Mouse (Mus musculus) bone marrow macrophage, adult 2 months (primary cell): Measurements from ENCODE around the gene Trappc6b. TPM values are rescaled to one million over a fixed set of nuclear protein-coding genes. Genes with fewer than 3 reads are reported as not detected.
A peak's percentile ranks its signal among the peaks of the same experiment; 100 is the strongest.

Source experiments
- H3K27ac ChIP-seq: 2 replicates; pipeline ENCODE4 v1.5.1; 2012; ENCODE audit warnings: low read depth, low read length; ENCODE audit not compliant: insufficient read depth
- H3K4me1 ChIP-seq: 2 replicates; pipeline ENCODE4 v1.6.1; 2012; ENCODE audit warnings: low read length; ENCODE audit not compliant: control insufficient read depth, insufficient read depth
- H3K4me3 ChIP-seq: 2 replicates; pipeline ENCODE4 v1.5.1; 2012; ENCODE audit warnings: mild to moderate bottlenecking, low read length, moderate library complexity; ENCODE audit not compliant: insufficient read depth
- CTCF ChIP-seq: IDR thresholded peaks from 2 replicates; pipeline ENCODE4 v1.5.1; 2012; ENCODE audit warnings: low read depth, mild to moderate bottlenecking, low read length, moderate library complexity
- POLR2A ChIP-seq: IDR thresholded peaks from 2 replicates; pipeline ENCODE4 v1.6.1; 2012; ENCODE audit warnings: mild to moderate bottlenecking, low read depth, low read length, borderline replicate concordance
- polyA plus RNA-seq: library from polyadenylated mRNA; stranded (reverse); fragments of >200 nt; gene quantifications from 2 replicates; pipeline ENCODE4 v1.2.4, GENCODE M21; 2012; ENCODE audit not compliant: missing spikeins, insufficient read depth, insufficient read length

The Trappc6b gene
- polyA plus RNA-seq, result 88.0 and 90.6 TPM in 2 replicates

DNA sequence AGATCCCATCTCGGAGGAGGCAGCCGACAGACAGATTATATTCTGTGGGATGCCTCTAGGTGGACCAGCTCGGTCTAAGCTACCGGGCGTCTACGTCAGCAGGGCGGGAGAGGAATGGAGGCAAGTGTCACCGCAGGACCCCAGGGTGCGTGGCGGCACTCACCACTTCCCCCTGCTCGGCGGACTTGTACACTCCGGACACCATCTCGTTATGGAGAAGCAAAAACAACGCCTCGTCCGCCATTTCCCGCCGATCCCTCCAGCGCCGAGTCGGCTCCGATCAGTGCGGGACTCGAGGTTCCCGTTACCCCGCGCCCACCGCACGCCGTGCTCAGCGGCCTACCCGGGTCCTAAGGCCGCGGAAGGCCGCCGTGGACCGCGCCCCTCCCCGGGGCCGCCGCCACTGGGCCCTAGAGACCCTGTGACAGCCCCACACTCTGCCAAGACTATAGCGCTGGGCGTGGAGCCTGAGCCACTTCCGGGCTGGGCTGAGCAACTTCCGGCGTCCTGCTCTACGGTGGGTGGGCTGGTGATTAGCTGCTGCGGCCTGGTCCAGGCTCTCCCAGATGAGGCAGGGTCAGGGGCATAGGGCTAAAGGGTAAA, at the start of gene Trappc6b:
Gene Trappc6b (minus strand): TSS at position 480 of the 603 bp plus-strand sequence.
- no peak for TF ChIP-seq CTCF
- peak; percentile 11; the same call in 1 of the 2 replicates for TF ChIP-seq POLR2A
- peak within 1 kb of the TSS; percentile 81 for H3K27ac ChIP-seq
- peak within 1 kb of the TSS; percentile 79 for H3K4me3 ChIP-seq
- peaks cover 6% of the 10 kb centered on the region for H3K4me1 ChIP-seq

- Histone ChIP-seq H3K4me3 (no peak overlapping the region), H3K27ac (no peak overlapping the region), H3K4me1 (no peaks in the 10 kb centered on the region)
- no peak for TF ChIP-seq POLR2A
- no peak for TF ChIP-seq CTCF
These were observed 46.7 kb upstream of the Trappc6b start for GRCm38 (mm10) chr12:59107926-59108325.

DNA sequence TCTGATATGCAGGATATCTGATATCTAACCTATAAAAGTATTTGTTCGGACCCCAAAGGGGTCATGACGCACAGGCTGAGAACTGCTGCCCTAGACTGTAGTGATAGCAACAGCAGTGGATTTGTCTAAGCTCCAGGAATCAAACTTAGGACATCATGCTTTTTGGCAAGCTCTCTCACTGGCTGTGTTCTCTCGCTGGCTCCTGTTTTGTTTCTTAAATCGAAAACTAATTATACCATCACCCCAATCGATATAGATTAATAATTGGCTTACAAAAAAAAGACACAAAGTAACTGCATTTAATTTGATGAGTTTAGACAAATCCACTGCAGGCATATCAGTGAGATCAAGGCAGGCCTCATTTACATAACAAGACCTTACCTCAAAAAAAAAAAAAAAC, 45.2 kb upstream of the Trappc6b start:
- Histone ChIP-seq H3K27ac (no peak overlapping the region), H3K4me1 (no peaks in the 10 kb centered on the region), H3K4me3 (no peak overlapping the region)
- no peak for TF ChIP-seq CTCF
- no peak for TF ChIP-seq POLR2A

DNA sequence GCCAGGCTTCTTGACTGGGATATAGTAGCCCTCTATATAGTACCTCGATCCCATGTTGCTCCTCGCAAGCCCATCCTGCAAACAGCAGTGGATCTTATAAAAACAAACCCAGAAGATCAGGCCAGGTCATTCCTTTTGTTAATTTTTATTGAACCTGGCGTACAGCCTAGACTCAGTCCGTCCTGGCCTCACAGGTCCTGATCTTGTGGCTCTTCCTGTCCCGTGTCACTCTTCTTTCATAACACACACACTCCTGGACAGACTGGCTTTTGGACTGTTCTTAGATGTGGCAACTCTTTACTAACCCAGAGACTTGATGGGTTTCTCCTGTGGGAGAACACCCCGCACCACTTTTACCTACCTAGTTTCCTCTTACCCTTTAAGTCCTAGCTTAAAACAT, 44.6 kb upstream of the Trappc6b start:
- Histone ChIP-seq H3K27ac (no peak overlapping the region), H3K4me1 (no peaks in the 10 kb centered on the region), H3K4me3 (no peak overlapping the region)
- TF ChIP-seq POLR2A (no peak), CTCF (no peak)

GRCm38 (mm10) chr12:59104771-59105170, 43.5 kb upstream of the Trappc6b start:
- TF ChIP-seq CTCF (no peak), POLR2A (no peak)
- Histone ChIP-seq H3K27ac (no peak overlapping the region), H3K4me1 (no peaks in the 10 kb centered on the region), H3K4me3 (no peak overlapping the region)

- Histone ChIP-seq H3K4me3 (no peak within 1 kb of the TSS), H3K4me1 (peaks cover 5% of the 10 kb centered on the region; the same call in 1 of the 2 replicates), H3K27ac (no peak within 1 kb of the TSS)
- TF ChIP-seq CTCF (no peak), POLR2A (no peak)
These were observed 34.1 kb upstream of the Trappc6b start, which contains the start of gene Mia2 for GRCm38 (mm10) chr12:59095104-59096025. Gene Mia2 (plus strand): TSS chr12:59095799.

- Histone ChIP-seq H3K27ac (no peak overlapping the region), H3K4me3 (no peak overlapping the region), H3K4me1 (peaks cover 3% of the 10 kb centered on the region; the same call in 1 of the 2 replicates)
- TF ChIP-seq CTCF (no peak), POLR2A (no peak)
These were observed 32.3 kb upstream of the Trappc6b start for GRCm38 (mm10) chr12:59093543-59093942.

DNA sequence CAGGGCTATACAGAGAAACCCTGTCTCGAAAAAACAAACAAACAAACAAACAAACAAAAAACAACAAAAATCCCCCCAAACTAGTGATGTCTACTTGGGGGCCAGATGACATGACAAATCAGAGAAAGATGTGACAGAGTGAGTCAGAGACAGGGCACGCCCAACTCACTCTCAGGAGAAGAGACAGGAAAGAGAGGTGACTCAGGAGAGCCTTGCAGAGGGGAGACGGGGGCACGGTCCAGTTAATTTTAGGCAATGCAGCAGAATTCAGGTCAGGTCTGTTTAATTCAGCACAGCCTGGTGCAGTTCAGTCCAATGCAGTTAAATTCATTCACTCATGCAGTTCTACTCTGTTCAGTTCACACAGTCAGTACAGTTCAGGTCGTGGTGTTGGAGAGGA, 24.9 kb upstream of the Trappc6b start:
- no peak overlapping the region for H3K4me3 ChIP-seq
- no peak overlapping the region for H3K27ac ChIP-seq
- H3K4me1 ChIP-seq, result no peaks in the 10 kb centered on the region
- TF ChIP-seq CTCF (no peak), POLR2A (no peak)

DNA sequence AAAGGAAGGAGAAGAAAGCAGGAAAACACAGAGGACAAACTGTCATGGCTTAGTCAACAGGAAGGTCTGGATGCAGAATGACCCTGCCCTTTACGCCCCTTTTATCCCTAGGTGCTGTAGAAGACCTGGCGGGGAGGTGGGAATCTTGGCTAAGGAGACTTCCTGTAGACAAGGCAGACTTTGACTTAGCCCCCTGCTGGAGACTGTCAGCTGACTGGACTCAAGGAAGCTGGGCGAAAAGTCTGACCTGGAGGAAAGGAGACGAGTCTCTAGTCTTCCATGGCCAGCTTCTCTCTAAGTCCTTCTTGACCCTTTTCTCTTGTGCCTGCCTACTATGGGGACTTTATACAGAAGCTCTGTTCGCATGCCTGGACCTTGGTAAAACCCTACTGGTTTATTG, 23.2 kb upstream of the Trappc6b start:
- no peaks in the 10 kb centered on the region for H3K4me1 ChIP-seq
- TF ChIP-seq POLR2A (no peak), CTCF (no peak)
- no peak overlapping the region for H3K4me3 ChIP-seq
- no peak overlapping the region for H3K27ac ChIP-seq

DNA sequence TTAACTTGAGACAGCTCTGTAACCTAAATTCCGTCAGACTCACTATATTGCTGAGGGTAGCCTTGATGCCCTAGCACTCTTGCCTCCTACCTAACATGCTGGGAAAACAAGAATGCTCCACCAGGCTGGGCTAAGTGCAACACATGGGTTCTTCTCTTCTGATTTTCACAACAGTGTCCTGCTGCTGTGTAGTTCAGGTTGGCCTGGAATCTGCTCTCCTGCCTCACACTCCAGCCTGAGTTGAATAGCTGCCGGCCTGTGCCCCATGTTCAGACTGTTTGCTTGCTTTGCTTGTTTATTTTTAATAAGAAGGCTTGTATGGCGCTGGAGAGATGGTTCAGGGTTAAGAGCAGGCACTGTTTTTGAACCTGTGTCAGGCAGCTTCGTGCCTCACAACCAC, 19.2 kb upstream of the Trappc6b start:
- Histone ChIP-seq H3K4me3 (no peak overlapping the region), H3K4me1 (peaks cover 4% of the 10 kb centered on the region), H3K27ac (no peak overlapping the region)
- TF ChIP-seq POLR2A, result no peak
- no peak for TF ChIP-seq CTCF

DNA sequence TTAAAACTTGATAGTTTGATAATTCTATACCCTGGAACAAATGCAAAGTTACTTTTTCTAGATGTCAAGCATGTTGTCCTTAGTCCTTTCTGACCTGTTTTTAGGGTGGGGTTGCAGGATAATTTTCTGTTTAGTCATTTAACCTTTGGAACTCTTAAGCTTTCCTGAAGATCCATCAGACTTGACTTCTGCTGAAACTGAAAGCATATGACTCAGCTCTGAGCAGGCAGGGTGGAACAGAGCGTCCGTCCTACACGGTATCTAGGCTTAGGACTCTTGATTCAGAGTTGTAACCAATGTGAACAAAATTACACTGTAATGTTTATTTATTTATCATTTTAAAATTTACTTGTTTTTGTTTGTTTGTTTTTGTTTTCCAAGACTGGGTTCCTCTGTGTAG, 16.6 kb upstream of the Trappc6b start:
- H3K4me1 ChIP-seq, result peaks cover 4% of the 10 kb centered on the region
- no peak overlapping the region for H3K27ac ChIP-seq
- TF ChIP-seq POLR2A, result no peak
- TF ChIP-seq CTCF, result no peak
- no peak overlapping the region for H3K4me3 ChIP-seq
